8 mouse cellular contexts compared by ENCODE assay signal in the genomic region with DNA sequence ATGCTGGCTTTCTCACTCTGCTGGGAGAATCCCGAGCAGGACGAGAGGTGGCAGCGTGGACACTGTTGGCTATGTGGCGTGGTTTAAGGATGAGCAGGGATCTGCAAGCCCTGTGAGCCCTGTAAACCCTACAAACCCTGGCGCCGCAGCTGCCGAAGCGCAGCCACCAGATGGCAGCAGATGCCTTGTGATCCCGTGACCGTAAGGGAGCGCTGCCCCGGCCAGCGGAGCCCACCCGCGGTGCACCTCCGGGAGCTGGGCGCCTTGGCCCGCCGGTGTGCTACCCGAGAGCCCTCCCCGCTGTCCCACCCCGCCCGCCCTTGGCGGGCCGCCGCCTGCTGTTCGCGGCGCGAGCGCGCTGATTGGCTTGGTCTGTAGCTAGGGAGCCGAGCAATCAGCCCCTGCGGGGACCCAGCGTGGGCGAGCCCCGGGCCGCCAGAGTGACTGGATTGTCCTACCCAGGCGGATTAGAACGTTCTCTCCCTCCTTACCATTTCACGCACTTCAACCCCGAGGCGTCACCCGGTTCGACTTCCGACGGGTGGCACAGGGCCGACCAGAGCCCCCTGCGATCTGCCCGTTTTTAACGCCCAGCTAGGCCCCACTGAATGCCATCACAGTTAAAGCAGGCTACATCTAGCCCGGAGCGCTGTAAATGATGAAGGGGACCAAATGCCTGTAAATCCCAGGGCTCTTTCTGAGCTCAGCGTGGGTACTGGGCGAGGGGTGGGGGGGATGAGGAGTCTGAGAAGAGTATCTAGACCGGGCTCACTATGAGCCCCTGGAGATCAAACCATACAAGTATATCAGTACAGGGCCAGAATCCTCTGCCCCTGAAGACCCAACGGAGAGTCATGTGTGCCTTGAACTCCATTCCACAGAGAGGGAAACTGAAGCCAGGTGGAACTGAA. TPM values are rescaled to one million over a fixed set of nuclear protein-coding genes. Genes with fewer than 3 reads are reported as not detected.
A peak's percentile ranks its signal among the peaks of the same experiment; 100 is the strongest.
DNase-seq lines count a peak whose midpoint lies in the region; ATAC-seq lines count a peak whose summit lies in the region.

No protein-coding gene starts in this region.

- peak overlapping the region; percentile 90 for H3K4me2 ChIP-seq in intestine, embryonic 15.5 days (replicated peaks)

- ATAC-seq in intestine, embryonic 15.5 days, result peak; percentile 94

- no peaks in the 10 kb centered on the region for H3K36me3 ChIP-seq in intestine, embryonic 15.5 days
- no peaks in the 10 kb centered on the region for H3K36me3 ChIP-seq in midbrain, embryonic 10.5 days

- 1% methylated on average over 57 of the region's 57 CpGs for WGBS in intestine, embryonic 15.5 days
- WGBS in midbrain, embryonic 10.5 days, result 1% methylated on average over 56 of the region's 57 CpGs

- DNase-seq in adrenal gland, adult 8-10 months, result peak; percentile 75
- DNase-seq in embryo, embryonic 11.5 days (ENCODE audit: low read depth, low spot score), result peak; percentile 86
- DNase-seq in gastrocnemius, postnatal 36 days, result peak; percentile 80 to 87
- DNase-seq in left cerebral cortex, postnatal 25 days (ENCODE audit: low spot score in 2 of 2), result peak; percentile 91 to 93
- DNase-seq in midbrain, embryonic 10.5 days (ENCODE audit: low spot score), result peak; percentile 93
- DNase-seq in right cerebral cortex, postnatal 36 days (ENCODE audit: low spot score in 2 of 2), result peak; percentile 81 to 87
- peak; percentile 88 for DNase-seq in yolk sac, embryonic 10.5 days (ENCODE audit: low spot score)

- H3K27ac ChIP-seq in intestine, embryonic 15.5 days, result peak overlapping the region; percentile 51
- peak overlapping the region; percentile 86 for H3K27ac ChIP-seq in midbrain, embryonic 10.5 days (replicated peaks)

- no peaks in the 10 kb centered on the region for H3K9me3 ChIP-seq in intestine, embryonic 15.5 days
- H3K9me3 ChIP-seq in midbrain, embryonic 10.5 days (replicated peaks), result no peaks in the 10 kb centered on the region

- H3K27me3 ChIP-seq in intestine, embryonic 15.5 days (replicated peaks), result no peaks in the 10 kb centered on the region
- H3K27me3 ChIP-seq in midbrain, embryonic 10.5 days (ENCODE audit: low read depth, poor library complexity, severe bottlenecking), result peaks cover 19% of the 10 kb centered on the region

- H3K4me3 ChIP-seq in intestine, embryonic 15.5 days (replicated peaks), result peak overlapping the region; percentile 57
- peak overlapping the region; percentile 65 for H3K4me3 ChIP-seq in midbrain, embryonic 10.5 days

- intact Hi-C loops in gastrocnemius, postnatal 36 days (cut with DNase I), result loop anchor here (1.0 kb wide), 1 partner anchor 80 kb away; no protein-coding TSS in a partner anchor
- intact Hi-C loops in left cerebral cortex, postnatal 25 days (cut with DNase I), result loop anchor here (1.0 to 2.0 kb wide), 4 partner anchors 13 to 107 kb away; no protein-coding TSS in a partner anchor

- H3K9ac ChIP-seq in intestine, embryonic 15.5 days, result peak overlapping the region; percentile 75

- H3K4me1 ChIP-seq in intestine, embryonic 15.5 days (replicated peaks), result no peaks in the 10 kb centered on the region
- H3K4me1 ChIP-seq in midbrain, embryonic 10.5 days, result peaks cover 30% of the 10 kb centered on the region

RNA-seq across cellular contexts. Expression of a gene that starts 38.0 kb away (rescaled TPM):
- total RNA-seq in adrenal gland, adult 8-10 months (2022), result 10 to 100 TPM; 45.6 to 62.5 (median 52.0) TPM
- total RNA-seq in gastrocnemius, postnatal 36 days (2021), result 10 to 100 TPM; 22.4 to 24.0 TPM
- polyA plus RNA-seq in intestine, embryonic 15.5 days (2015; fragmentation: Nextera tagmentation; extraction: Ambion mirVana), result 41.4 and 47.2 TPM in 2 replicates
- 10 to 100 TPM; 35.9 to 48.3 TPM for total RNA-seq in left cerebral cortex, postnatal 25 days (2021)
- polyA plus RNA-seq in midbrain, embryonic 10.5 days (2016; fragmentation: Nextera tagmentation; extraction: Ambion mirVana), result 43.6 and 44.2 TPM in 2 replicates

RNA-seq across cellular contexts. Expression of a gene that starts 46.0 kb away (rescaled TPM):
- total RNA-seq in adrenal gland, adult 8-10 months (2022), result 1 to 10 TPM; 3.5 to 6.9 (median 4.1) TPM
- total RNA-seq in gastrocnemius, postnatal 36 days (2021), result 1 to 10 TPM in 1 of 2 experiments, under 1 TPM in 1; 0.49 to 1.5 TPM
- 57.2 and 59.4 TPM in 2 replicates for polyA plus RNA-seq in intestine, embryonic 15.5 days (2015; fragmentation: Nextera tagmentation; extraction: Ambion mirVana)
- total RNA-seq in left cerebral cortex, postnatal 25 days (2021), result 10 to 100 TPM; 16.7 to 18.8 TPM
- 71.1 and 94.2 TPM in 2 replicates for polyA plus RNA-seq in midbrain, embryonic 10.5 days (2016; fragmentation: Nextera tagmentation; extraction: Ambion mirVana)

Comparison
In these comparisons a context has a peak if more than half of its experiments do, and no peak if none do; other contexts are left out.
1. Peak in every context shown above with its lines: DNase-seq, ATAC-seq, H3K4me3 ChIP-seq and H3K27ac ChIP-seq.